Mouse (Mus musculus) cerebellum, postnatal 10 days (tissue): ENCODE measurements around the gene Dscam.

Experiments used
- DNase-seq, 2 experiments: peaks; one replicate each; pipeline ENCODE4 v3.0.0; 2021; ENCODE audit warnings: mixed read lengths in 2 of 2

The Dscam gene

DNA sequence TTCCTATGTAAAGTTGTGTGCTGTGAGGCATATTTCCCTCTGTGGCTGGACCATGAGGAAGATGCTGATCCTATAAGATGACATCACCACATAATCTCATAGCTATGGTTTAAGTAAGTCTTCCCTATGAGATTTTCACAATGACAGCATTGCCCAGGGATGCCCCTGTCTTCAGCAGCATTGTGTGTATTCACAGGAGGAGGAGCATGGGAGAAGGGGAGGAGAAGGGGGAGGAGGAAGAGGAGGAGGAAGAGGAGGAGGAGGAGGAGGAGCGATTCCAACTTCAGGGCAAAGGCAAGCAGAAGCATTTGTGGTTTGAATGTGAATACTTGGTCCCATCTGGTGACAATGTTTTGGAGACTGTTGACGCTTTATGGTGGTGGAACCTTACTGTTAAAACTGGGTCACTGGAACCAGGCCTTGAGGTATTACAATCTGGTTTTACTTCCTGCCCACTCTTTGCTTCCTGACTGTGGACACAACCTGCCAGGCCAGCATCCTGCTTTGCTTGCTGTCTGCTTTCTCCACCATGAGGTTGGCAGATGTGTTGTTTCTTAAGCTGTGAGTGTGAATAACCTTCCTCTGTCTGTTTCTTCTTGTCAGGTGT, 154.2 kb downstream of the Dscam start:
- DNase-seq: no peak

DNA sequence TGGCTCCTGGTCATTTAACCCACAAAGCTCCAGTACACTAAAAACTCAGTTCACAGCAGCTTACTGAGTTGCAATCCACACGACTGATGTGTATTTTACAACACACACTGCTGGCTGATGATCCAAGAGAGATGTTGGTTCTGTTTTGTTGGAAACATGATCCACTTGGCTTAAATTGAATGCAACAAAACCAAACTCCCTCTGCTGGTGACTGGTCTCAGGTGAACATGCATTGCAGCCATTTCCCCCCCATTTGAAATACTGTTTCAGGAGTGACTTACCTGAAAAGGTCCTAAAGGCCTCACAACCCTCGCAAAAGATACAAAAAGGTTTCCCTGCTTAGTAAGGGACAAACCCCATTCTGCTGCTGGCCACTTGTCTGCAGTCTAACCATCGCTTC, 156.2 kb downstream of the Dscam start:
- DNase-seq: peak; percentile 57 to 65

DNA sequence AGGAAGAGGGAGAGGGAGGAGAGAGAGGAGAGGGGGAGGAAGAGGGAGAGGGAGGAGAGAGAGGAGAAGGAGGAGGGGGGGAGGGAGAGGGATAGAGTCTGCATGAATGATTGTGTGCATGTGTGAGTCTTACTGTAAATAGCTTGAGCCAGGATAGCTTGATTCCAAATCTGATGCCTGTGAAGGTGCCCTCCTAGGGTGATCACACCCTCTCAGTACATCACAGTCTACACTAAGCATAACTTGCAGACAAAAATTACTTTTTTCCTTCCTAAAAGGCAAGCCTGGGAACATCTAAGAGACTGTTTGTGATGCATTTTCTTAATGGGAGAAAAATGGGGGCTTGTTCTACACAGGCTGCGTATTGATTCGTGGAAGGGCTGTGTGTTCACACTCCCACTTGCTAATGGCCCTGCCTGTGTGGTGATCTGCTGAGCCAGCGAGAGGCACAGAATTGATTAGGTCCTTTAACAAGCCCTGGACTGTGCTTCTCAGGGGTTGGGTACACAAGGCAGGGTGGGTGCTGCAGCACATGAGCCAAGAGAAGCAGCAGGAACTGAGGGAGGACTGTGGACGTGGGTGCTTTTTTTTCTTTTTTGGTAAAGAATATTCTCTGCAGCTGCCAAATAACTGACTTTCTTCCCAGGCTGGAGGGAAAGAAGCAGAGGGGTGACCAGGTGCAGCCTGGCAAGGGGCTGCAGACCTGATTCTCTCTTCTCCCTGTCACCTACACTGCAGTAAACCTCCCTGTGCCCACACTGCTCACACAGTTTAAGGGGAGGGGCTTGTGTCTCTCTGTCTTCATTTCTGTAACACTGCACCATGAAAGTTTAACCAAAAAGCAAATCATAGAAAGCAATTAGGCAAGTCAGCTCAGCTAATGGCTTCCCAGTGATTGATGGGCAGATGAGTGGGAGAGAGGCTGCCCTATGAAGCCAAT, 161.2 kb downstream of the Dscam start:
- peak in 1 of 2 experiments; percentile 43 for DNase-seq

GRCm38 (mm10) chr16:97007892-97008527, 162.5 kb downstream of the Dscam start:
- peak; percentile 51 to 52 for DNase-seq

DNA sequence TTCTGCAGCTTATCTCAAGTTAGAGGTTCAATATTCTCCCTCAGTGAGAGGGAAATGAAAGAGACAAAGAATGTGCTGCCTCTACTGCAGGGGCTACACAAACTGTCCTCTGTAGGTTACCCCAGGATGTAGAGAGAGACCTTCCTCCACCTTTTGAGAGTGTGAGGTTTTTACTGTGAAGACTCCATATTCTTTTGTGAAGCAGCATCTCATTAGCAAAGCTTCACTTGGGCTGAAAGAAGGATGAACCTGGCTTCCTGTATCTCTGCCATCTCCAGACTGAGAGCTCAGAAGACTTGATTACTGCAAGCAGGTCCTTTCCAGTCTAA, 163.7 kb downstream of the Dscam start:
- no peak for DNase-seq

- no peak for DNase-seq
Measured at GRCm38 (mm10) chr16:97006041-97006853, 164.3 kb downstream of the Dscam start.

GRCm38 (mm10) chr16:97003965-97004364, 166.6 kb downstream of the Dscam start:
- DNase-seq: no peak

DNA sequence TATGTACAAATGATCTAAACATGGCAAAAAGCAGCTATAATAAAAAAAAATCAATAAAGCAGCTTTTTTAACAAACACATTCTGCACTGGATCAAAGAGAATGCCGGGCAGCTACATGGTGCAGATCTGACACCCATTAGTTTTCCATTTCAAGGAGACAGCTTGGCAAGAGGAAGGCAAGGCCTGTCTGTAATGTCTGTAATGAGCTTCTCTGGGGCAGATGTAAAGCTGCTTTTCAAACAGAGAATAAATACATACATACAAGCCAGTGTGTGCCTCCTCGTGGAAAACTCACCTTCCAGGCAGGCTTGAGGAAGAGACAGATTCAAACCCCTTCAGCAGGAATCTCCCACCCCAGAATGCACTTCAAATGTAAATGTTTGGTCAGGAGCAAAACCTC, 167.7 kb downstream of the Dscam start:
- no peak for DNase-seq

DNA sequence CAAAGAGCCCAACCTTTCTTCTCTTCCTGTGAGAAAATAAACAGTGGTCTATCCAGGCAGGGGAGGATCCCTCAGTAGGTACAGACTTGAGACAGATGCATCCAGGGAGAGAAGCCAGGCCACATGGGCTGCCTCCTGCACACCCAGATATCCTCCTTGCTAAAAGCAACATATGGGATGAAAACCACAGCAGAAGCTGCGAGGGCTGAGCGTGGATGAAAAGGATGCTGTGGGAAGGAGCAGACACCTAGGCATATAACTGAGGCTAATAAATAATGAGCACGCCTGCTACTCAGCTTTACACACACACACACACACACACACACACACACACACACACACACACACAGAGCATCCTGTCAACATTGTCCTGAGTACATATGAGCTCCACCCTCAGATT, 168.4 kb downstream of the Dscam start:
- DNase-seq: peak in 1 of 2 experiments; percentile 58

DNA sequence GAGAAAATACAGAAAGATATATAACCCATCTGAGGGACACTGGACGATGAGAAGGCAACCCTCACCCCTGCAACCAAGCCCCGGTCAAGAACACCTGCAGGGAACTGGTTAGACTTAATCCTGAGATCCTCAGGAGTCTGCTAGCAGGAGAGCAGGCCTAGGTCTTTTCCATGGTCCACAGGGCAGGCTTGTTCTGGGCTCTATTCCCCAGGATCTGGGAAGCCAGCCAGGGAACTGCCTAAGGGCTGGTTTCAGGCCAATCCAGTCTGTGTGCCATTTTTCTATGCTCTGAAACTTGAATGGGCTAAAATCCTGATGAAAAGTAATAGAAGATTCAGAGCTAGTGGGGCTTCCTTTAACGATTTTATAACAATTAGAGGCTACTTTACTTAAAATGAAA, 173.7 kb downstream of the Dscam start:
- DNase-seq: peak; percentile 98

DNA sequence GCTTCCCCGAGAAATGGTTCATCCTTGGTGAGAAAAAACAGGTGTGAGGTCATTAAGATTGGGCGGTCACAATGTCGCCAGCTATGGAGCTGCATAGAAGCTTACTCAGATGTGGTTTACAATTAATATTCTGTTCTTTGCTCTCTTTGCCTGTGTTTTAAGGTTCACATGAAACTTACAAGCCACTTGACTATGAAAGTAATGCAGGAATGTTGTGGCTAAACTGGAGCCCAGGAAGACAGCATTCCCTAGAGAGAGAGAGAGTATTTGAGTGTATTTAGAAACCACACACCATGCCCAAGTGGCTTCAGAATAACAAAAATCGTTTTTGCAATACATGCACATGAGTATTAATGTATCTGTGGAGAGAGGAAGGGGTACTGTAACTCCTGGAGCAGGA, 174.7 kb downstream of the Dscam start:
- DNase-seq: no peak

DNA sequence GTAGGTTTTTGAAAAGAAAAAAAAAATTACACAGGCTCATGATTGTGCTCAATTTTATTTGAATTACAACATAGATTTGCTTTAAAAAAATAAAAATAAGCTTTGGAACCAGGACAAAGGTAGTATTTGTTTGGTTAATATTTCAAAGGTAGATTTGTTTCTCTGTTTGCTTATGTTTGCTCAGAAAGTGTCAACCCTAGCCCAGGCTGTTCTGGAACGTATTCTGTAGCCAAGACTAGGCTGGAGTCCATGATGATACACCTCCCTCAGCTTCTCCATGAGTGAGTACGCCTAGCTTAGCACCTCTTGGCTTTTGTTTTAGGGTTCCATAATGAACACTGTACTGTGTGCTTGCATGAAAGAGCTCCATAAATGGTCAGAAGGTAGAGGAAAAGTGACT, 183.2 kb downstream of the Dscam start:
- no peak for DNase-seq

- no peak for DNase-seq
Measured at GRCm38 (mm10) chr16:96973300-96973699, 197.3 kb downstream of the Dscam start.

DNA sequence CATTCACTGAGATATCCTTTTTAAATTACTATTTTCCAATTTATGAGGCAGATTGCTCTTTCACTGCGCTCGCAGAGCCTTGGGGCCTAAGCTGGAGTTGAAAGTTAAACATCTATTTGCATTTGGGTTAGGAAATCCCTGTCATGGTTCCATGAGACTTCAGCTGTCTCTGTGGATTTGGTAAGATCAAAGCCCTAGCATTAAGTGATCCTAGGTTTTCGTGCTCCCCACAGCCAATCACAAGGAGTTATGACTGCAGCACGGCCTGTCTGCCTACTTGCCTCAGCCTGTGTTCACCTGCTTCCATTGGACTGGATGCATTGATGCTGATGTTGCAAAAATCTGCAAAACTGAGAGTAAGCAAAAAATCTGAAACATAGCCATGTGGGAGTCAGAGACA, 198.8 kb downstream of the Dscam start:
- DNase-seq: no peak

DNA sequence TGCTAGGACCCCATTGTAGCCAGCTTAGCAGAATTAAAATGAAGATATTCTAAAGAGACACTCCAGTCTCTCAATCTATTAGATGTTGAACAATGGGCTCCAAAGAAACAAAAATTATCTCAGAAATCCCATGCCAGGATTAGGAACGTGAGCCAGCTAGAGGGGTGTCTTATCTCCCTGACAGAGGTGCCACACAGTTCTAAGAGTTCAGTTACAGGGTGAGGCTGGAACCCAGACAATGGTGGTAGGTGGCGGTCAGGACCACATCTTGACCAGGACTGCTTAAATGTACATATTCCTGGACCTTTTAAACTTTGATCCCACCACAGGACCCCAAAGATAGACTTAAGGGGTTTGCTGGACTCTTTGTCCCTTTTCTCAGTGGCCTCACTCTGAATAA, 200.1 kb downstream of the Dscam start:
- no peak for DNase-seq

- no peak for DNase-seq
Measured at GRCm38 (mm10) chr16:96969643-96970042, 200.9 kb downstream of the Dscam start.

DNA sequence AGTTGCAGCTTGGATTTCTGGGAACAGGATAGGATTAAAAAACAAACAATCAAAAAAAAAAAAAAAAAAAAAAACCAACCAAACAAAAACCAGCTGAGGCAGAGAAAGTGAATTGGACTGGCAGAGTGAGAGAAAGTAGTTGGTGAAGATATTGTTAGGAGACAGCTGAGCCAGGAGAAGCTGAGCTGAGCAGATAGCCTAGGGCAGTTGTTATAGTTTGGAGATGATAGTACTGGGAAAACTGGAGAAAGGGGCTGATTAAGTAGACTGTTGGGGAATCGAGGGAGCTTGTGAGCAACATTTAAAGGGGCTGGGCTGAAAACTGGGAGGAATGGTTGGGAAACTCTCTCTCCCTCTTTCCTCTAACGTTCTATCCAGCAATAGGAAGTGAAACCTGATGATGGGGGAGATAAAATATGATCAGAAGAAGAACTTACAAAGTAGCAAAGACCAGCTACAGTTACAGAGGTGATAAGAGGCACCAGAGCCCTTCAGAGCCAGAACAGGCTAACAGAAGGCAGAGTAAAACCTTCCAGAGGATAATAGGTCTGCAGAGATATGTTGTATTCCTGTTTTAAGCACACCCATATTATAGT, 201.6 kb downstream of the Dscam start:
- DNase-seq: no peak

DNA sequence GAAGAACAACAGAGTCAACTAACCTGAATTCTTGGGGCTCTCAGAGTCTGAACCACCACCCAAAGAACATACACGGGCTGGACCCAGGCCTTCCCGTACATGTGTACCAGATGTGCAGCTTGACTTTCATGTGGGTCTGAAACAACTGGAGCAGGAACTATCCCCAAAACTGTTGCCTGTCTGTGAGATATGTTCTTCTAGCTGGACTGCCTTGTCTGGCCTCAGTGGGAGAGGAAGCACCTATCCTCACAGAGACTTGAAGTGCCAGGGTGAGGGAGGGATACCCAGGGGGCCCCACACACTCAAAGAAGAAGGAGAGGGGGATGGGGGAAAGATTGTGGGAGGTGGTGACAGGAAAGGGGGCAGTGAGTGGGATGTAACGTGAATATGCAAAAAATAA, 210.9 kb downstream of the Dscam start:
- no peak for DNase-seq

DNA sequence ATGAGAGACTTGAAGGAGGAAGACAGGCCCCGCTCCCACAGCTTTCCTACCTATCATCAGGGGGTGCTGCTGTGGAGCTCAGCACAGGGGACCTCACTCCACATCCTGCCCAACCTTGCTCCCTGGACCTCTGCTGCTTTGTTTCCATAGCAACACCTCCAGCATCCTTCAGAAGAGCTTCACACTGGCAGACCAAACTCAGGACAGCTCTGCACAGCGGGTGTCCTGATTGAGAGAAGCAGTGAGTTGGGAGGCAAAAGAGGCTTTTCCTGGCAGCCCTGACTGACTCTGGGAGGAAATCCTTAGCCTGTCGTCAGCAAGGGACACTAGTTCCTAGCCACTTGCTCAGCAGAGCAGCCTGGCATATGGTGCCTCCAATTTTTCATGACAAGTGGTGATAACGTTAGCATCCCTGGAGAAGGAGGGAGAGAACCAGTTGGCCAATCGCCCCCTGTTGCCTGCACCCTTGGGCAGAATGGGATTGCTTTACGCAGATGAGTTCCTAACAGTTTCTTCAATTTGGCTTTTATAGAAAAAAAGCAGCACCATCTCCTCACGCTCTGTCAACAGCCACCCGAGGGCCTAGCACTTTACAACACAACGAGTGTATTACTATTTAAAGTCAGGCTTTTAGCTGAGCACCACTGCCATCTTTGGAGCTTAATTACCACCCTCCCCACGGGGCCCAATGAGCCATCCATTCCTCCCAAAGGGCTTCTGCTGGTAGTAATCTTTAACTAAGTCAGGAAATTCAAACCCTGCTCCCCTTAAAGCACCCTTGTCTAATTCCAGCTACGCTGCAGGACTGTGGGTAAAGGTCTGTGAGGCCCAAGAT, 224.9 kb downstream of the Dscam start:
- DNase-seq: peak; percentile 86 to 91

DNA sequence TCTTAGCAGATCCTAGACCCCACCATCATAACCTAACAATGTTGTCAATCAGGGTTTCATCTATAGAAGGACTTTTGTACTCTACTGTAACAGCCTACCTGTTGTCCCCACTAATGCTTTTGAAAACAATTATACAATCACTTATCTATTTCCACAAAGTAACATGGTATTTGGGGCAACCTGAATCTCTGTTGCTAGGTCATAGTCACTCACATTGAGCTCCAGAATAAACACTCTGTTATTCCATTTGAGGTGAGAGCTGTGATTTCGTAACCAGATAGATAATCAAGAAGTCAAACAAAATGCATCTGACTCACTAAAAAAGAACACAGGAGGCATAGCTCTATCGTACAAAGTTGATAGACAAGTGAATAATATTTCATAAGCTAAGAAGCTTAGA, 226.9 kb downstream of the Dscam start:
- DNase-seq: no peak

- no peak for DNase-seq
Measured at GRCm38 (mm10) chr16:96934795-96935194, 235.8 kb downstream of the Dscam start.

GRCm38 (mm10) chr16:96932211-96932610, 238.3 kb downstream of the Dscam start:
- no peak for DNase-seq
